Mouse (Mus musculus) hindbrain, embryonic 15.5 days (tissue): ENCODE results near the gene Rap1b. TPM values are rescaled to one million over a fixed set of nuclear protein-coding genes. Genes with fewer than 3 reads are reported as not detected.
A peak's percentile ranks its signal among the peaks of the same experiment; 100 is the strongest.

Source experiments
- ATAC-seq: fragments of 200-750 bp; cut with Nextera tagmentation; 2 replicates; pipeline ENCODE4 v1.8.0; 2017; ENCODE audit warnings: low read depth, moderate number of reproducible peaks, moderate TSS enrichment; ENCODE audit not compliant: low FRiP score
- H3K27ac ChIP-seq: fragments of 300-500 bp; sonication (generic); replicated peaks from 2 replicates; pipeline ENCODE4 v1.5.1; 2015; ENCODE audit warnings: mild to moderate bottlenecking, inconsistent platforms
- H3K27me3 ChIP-seq: fragments of 300-500 bp; sonication (generic); 2 replicates; pipeline ENCODE4 v1.6.1; 2015; ENCODE audit warnings: control low read depth, inconsistent platforms
- H3K36me3 ChIP-seq: fragments of 300-500 bp; sonication (generic); 2 replicates; pipeline ENCODE4 v1.6.1; 2015; ENCODE audit warnings: control low read depth, inconsistent platforms
- H3K4me1 ChIP-seq: fragments of 300-500 bp; sonication (generic); replicated peaks from 2 replicates; pipeline ENCODE4 v1.6.1; 2015; ENCODE audit warnings: control low read depth, inconsistent platforms
- H3K4me2 ChIP-seq: fragments of 300-500 bp; sonication (generic); 2 replicates; pipeline ENCODE4 v1.6.1; 2015; ENCODE audit warnings: moderate library complexity, mild to moderate bottlenecking, inconsistent platforms
- H3K4me3 ChIP-seq: fragments of 300-500 bp; sonication (generic); 2 replicates; pipeline ENCODE4 v1.5.1; 2015; ENCODE audit warnings: mild to moderate bottlenecking, inconsistent platforms
- H3K9ac ChIP-seq: fragments of 300-500 bp; sonication (generic); 2 replicates; pipeline ENCODE4 v1.6.1; 2015; ENCODE audit warnings: inconsistent platforms
- H3K9me3 ChIP-seq: fragments of 300-500 bp; sonication (generic); 2 replicates; pipeline ENCODE4 v1.6.1; 2016; ENCODE audit warnings: control low read depth, inconsistent platforms
- WGBS: fragments of 180-500 bp; shearing (Covaris S2); methylation state at CpG from one replicate; pipeline ENCODE4 v1.1.7; 2015; 5-methylcytosine and 5-hydroxymethylcytosine counted together
- polyA plus RNA-seq: library from polyadenylated mRNA; unstranded; fragments of >200 nt; fragmentation: Nextera tagmentation; extraction: Ambion mirVana; gene quantifications from 2 replicates; pipeline ENCODE4 v1.2.1, GENCODE M21; 2015

Rap1b gene
- polyA plus RNA-seq, 1 experiment from 2014 or later = 158 TPM

DNA sequence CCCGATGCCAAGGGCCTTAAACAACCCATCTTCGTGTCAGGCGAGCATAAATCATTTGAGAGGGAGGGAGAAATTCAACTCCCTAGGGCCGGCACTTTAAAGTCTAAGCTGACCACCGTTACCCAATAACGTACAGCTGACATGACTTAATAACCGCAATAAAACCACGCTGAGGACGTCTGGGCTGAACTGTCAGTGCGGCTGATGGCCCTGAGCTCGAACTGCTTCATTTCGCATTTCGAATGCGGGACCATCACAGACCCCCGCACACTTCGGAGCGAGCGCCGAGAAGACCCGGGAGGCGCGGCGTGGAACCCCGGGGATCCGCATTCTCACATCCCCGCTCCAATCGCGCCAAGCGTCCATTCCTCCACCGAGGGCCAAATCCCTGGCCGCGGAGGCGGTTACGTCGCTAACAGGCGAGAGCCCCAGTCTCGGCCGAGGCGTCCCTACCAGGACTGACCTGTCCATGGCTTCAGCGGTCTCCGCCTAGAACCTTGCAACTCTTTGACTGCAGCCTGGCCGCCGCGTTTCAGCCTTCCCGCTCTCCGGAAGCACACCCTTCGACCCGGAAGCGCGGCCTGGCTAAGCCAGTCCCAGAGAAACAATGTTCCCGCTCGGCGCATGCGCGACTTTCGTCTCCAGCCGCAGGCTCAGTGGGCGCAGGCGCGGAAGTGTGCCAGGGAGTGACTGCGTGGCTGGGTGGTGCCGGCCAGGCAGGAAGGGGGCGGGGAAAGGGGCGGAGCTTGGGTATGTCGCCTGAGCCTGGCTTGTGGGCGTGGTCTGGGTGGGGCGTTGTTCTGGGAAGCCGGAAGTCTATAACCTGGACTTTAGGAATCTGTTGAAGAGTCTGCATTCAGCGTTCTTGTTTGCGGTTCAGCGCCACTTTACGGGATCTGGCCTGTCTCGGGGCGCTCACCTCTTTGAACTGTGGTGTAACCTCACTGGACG, 53.4 kb downstream of the Rap1b start, which contains the start of gene Nup107:
TSS of gene Nup107 (minus strand) at position 565 of the 951 bp plus-strand sequence.
- H3K4me1 ChIP-seq = peaks cover 20% of the 10 kb centered on the region
- no peaks in the 10 kb centered on the region for H3K9me3 ChIP-seq
- H3K36me3 ChIP-seq = peaks cover 6% of the 10 kb centered on the region; the same call in 1 of the 2 replicates
- peak within 1 kb of the TSS; percentile 69 for H3K27ac ChIP-seq
- peak; percentile 98 for ATAC-seq
- under 1% methylated on average over 74 of the region's 75 CpGs for WGBS
- H3K4me3 ChIP-seq = peak within 1 kb of the TSS; percentile 94
- H3K27me3 ChIP-seq = no peaks in the 10 kb centered on the region
- H3K9ac ChIP-seq = peak within 1 kb of the TSS; percentile 60
- peak within 1 kb of the TSS; percentile 88 for H3K4me2 ChIP-seq

DNA sequence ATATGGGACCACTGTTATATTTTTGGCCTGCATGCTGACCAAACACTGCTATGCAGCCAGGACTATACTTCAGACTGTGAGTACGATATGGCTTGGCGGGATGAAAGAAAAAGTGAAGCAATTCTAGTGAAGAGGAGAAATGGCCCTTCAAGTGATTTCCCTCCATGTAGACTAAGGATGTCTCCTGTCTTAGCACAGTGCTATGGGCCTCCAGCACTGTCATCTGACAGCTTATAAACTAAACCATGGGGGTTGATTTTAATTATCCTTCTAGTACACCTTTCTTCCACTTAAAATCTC, 54.7 kb downstream of the Rap1b start:
- Histone ChIP-seq H3K9ac (no peak overlapping the region), H3K4me3 (no peak overlapping the region), H3K36me3 (peaks cover 18% of the 10 kb centered on the region), H3K4me1 (peaks cover 20% of the 10 kb centered on the region), H3K27me3 (no peaks in the 10 kb centered on the region), H3K9me3 (no peaks in the 10 kb centered on the region), H3K27ac (no peak overlapping the region), H3K4me2 (peak overlapping the region; percentile 88; the same call in 1 of the 2 replicates)
- no peak for ATAC-seq
- 94% methylated on average over 2 of the region's 2 CpGs for WGBS

DNA sequence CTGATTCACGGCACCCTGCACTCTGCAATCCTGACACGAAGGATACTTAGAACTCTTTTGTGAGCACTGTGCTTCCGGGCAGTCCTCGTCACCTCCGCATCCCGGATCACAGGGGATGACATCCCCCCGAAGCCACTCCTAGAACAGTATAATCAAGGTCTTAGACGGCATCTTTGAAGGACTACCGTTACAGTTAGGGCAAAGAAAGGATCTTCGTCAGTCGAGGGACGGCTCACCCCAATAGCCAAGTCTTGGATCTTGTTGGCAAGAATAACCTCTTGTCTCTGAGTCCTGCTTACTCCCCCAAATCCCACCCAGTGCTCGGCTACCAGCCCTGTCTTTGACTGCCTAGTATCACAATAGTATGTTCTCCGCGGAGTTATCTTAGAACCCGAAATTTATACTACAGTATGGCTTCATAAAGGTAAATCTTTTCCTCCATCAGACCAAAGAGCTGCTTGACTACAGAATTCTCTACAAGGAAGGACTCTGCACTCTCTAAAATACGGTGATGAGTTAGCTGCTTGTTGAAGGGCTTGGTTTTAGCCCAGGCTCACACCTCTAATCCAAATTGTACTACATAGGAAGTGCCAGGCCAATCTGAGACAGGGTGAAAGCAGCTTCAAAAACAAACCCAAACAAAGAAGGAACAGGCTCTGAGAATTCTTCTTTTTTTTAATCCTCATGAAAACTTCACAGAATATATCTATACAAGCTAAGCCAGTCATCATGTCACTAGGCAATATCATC, 55.2 kb downstream of the Rap1b start:
- Histone ChIP-seq H3K27me3 (no peaks in the 10 kb centered on the region), H3K4me1 (peaks cover 20% of the 10 kb centered on the region), H3K36me3 (peaks cover 22% of the 10 kb centered on the region), H3K9ac (no peak overlapping the region), H3K4me2 (no peak overlapping the region), H3K9me3 (no peaks in the 10 kb centered on the region), H3K27ac (no peak overlapping the region), H3K4me3 (no peak overlapping the region)
- ATAC-seq = no peak
- 94% methylated on average over 17 of the region's 17 CpGs for WGBS

DNA sequence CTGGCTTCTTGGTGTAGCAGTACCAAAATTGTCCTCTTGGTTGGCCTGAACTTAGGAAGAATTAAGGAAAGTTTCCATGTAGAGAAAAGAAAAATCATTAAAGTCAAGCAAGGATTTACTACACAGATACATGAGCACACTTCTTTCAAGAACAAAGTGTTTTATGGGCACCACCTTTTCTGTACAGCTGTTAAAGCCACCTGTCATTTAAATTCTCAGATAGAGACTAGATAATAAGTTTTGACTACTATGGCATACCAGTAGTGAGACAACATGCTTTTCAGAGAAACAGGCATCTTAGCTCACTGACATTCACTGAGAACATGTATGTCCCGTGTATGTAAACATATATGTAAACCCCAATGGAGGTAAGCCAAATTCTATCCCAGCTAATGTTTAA, 55.8 kb downstream of the Rap1b start:
- H3K27me3 ChIP-seq = no peaks in the 10 kb centered on the region
- no peak overlapping the region for H3K4me2 ChIP-seq
- H3K9me3 ChIP-seq = no peaks in the 10 kb centered on the region
- H3K4me3 ChIP-seq = no peak overlapping the region
- H3K9ac ChIP-seq = no peak overlapping the region
- 93% methylated on average over 1 of the region's 1 CpGs for WGBS
- ATAC-seq = no peak
- H3K36me3 ChIP-seq = peaks cover 24% of the 10 kb centered on the region
- no peak overlapping the region for H3K27ac ChIP-seq
- peaks cover 20% of the 10 kb centered on the region for H3K4me1 ChIP-seq

DNA sequence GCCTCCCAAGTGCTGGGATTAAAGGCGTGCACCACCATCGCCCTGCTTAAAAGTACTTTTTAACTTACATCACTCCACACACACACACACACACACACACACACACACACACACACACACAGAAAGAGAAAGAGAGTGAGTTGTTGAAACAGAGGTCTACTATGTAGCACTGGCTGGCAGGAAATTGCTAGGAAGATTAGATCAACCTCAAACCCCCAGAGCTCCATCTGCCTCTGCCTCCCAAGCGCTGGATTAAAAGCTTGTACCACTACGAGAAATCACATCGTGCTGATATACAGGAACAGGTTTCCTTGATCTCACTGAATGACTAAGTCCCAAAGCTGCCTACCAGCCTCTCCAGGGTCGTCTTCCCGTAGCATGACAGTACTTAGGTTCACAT, 61.2 kb downstream of the Rap1b start:
- WGBS = 97% methylated on average over 7 of the region's 7 CpGs
- Histone ChIP-seq H3K4me2 (no peak overlapping the region), H3K4me3 (no peak overlapping the region), H3K4me1 (no peaks in the 10 kb centered on the region), H3K27me3 (no peaks in the 10 kb centered on the region), H3K27ac (no peak overlapping the region), H3K9ac (no peak overlapping the region), H3K9me3 (no peaks in the 10 kb centered on the region), H3K36me3 (peaks cover 49% of the 10 kb centered on the region)
- no peak for ATAC-seq

- Histone ChIP-seq H3K4me1 (no peaks in the 10 kb centered on the region), H3K36me3 (peaks cover 53% of the 10 kb centered on the region), H3K9ac (no peak overlapping the region), H3K27ac (no peak overlapping the region), H3K9me3 (no peaks in the 10 kb centered on the region), H3K4me3 (no peak overlapping the region), H3K4me2 (no peak overlapping the region), H3K27me3 (no peaks in the 10 kb centered on the region)
- no peak for ATAC-seq
- WGBS = 95% methylated on average over 13 of the region's 13 CpGs
Measured at GRCm38 (mm10) chr10:117783786-117784420, 61.9 kb downstream of the Rap1b start.

- no peak for ATAC-seq
- H3K9ac ChIP-seq = no peak overlapping the region
- no peaks in the 10 kb centered on the region for H3K4me1 ChIP-seq
- H3K36me3 ChIP-seq = peaks cover 60% of the 10 kb centered on the region
- H3K4me3 ChIP-seq = no peak overlapping the region
- H3K9me3 ChIP-seq = no peaks in the 10 kb centered on the region
- 94% methylated on average over 14 of the region's 14 CpGs for WGBS
- H3K27me3 ChIP-seq = no peaks in the 10 kb centered on the region
- H3K4me2 ChIP-seq = no peak overlapping the region
- H3K27ac ChIP-seq = no peak overlapping the region
Measured at GRCm38 (mm10) chr10:117782491-117783260, 63.2 kb downstream of the Rap1b start.

- H3K4me1 ChIP-seq = no peaks in the 10 kb centered on the region
- peaks cover 55% of the 10 kb centered on the region for H3K36me3 ChIP-seq
- no peak overlapping the region for H3K4me3 ChIP-seq
- H3K9ac ChIP-seq = no peak overlapping the region
- no peaks in the 10 kb centered on the region for H3K27me3 ChIP-seq
- no peak overlapping the region for H3K4me2 ChIP-seq
- H3K9me3 ChIP-seq = no peaks in the 10 kb centered on the region
- no peak for ATAC-seq
- 93% methylated on average over 2 of the region's 2 CpGs for WGBS
- H3K27ac ChIP-seq = no peak overlapping the region
Measured at GRCm38 (mm10) chr10:117782056-117782455, 63.8 kb downstream of the Rap1b start.

DNA sequence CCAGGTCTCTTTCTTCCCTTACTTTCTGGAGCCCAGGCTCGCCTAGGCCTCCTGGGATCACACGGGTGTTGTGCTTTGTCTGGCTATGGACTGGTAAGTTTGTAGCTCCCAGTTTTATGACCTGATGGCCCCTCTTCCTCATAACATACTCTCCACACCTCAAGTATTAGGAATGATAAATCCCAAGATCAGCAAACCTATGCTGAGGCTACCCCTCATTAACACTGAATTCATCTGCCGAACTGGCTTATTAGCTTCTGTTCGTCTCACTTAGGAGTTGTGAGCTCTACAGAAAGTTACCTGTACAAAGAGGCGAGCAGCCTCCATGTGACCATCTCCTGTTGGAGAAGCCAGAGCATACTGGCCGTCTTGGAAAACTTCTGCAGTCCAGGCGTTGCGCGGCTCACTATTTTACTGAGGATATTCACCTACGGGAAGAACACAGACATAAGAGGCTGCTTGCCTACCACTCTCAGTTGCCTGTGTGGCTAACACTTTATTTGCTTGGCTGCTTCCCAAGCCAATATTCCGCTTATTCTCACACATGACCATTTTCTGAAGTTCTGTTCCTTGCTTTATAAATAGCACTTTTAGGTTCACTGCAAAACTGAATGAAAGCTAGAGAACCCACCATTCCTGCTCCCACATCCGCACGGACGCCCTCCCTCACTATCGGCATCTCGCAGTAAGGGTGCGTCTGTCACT, 64.7 kb downstream of the Rap1b start:
- Histone ChIP-seq H3K27me3 (no peaks in the 10 kb centered on the region), H3K4me3 (no peak overlapping the region), H3K4me1 (no peaks in the 10 kb centered on the region), H3K36me3 (peaks cover 54% of the 10 kb centered on the region), H3K4me2 (no peak overlapping the region), H3K27ac (no peak overlapping the region), H3K9ac (no peak overlapping the region), H3K9me3 (no peaks in the 10 kb centered on the region)
- ATAC-seq = no peak
- WGBS = 96% methylated on average over 17 of the region's 17 CpGs

DNA sequence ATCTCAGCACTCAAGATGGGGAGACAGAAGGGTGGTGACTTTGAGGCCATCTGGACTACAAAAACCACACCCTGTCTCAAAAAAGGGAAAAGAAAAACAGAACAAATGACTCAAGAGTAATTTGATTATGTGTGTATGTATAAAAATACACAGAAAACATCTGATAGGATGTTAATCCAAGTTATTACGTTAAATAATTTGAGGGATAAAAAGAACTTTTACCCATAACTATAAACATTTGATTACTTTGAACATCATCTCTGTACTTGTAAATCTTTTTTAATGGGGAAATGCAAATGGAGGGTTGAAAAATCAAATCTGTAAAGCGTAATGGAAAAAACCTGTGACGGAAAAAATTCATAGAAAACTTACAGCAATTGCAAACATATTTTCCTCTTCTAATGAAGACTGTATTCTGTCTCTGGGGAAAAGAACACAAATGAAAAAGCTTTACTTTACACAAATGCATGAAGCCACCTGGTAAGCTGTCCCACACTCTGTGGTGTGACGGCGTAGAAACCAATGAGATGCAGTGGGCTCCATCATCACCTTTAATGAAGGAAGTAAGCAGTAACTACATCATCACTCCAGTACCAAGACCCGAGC, 65.4 kb downstream of the Rap1b start:
- no peak overlapping the region for H3K4me2 ChIP-seq
- no peak for ATAC-seq
- H3K27ac ChIP-seq = no peak overlapping the region
- no peaks in the 10 kb centered on the region for H3K4me1 ChIP-seq
- 93% methylated on average over 6 of the region's 6 CpGs for WGBS
- H3K9ac ChIP-seq = no peak overlapping the region
- peaks cover 57% of the 10 kb centered on the region for H3K36me3 ChIP-seq
- no peaks in the 10 kb centered on the region for H3K9me3 ChIP-seq
- no peak overlapping the region for H3K4me3 ChIP-seq
- no peaks in the 10 kb centered on the region for H3K27me3 ChIP-seq
